Mouse (Mus musculus) liver, embryonic 11.5 days (tissue): ENCODE measurements around the gene Eps8l2. TPM values are rescaled to one million over a fixed set of nuclear protein-coding genes. Genes with fewer than 3 reads are reported as not detected.
A peak's percentile ranks its signal among the peaks of the same experiment; 100 is the strongest.

Experiments
- ATAC-seq: fragments of 200-750 bp; cut with Nextera tagmentation; replicated peaks from 2 replicates; pipeline ENCODE4 v1.8.0; 2017; ENCODE audit warnings: moderate number of reproducible peaks, mild to moderate bottlenecking, moderate TSS enrichment, moderate library complexity; ENCODE audit not compliant: low FRiP score
- DNase-seq: peaks from one replicate; pipeline ENCODE4 v3.0.0-alpha.2; 2017; ENCODE audit warnings: low spot score
- H3K27ac ChIP-seq: fragments of 300-500 bp; sonication (generic); 2 replicates; pipeline ENCODE4 v1.5.1; 2014; ENCODE audit warnings: mild to moderate bottlenecking, low read depth, low read length, control low read depth
- H3K27me3 ChIP-seq: fragments of 300-500 bp; sonication (generic); replicated peaks from 2 replicates; pipeline ENCODE4 v1.6.1; 2014; ENCODE audit warnings: low read length, mixed read lengths; ENCODE audit not compliant: control insufficient read depth, insufficient read depth
- H3K36me3 ChIP-seq: fragments of 300-500 bp; sonication (generic); 2 replicates; pipeline ENCODE4 v1.6.1; 2014; ENCODE audit warnings: mild to moderate bottlenecking, low read length, moderate library complexity, mixed read lengths; ENCODE audit not compliant: control insufficient read depth, insufficient read depth
- H3K4me1 ChIP-seq: fragments of 300-500 bp; sonication (generic); replicated peaks from 2 replicates; pipeline ENCODE4 v1.6.1; 2014; ENCODE audit warnings: low read length, mixed read lengths; ENCODE audit not compliant: control insufficient read depth, insufficient read depth
- H3K4me2 ChIP-seq: fragments of 300-500 bp; sonication (generic); 2 replicates; pipeline ENCODE4 v1.6.1; 2014; ENCODE audit warnings: mild to moderate bottlenecking, control low read depth, moderate library complexity
- H3K4me3 ChIP-seq: fragments of 300-500 bp; sonication (generic); 2 replicates; pipeline ENCODE4 v1.5.1; 2014; ENCODE audit warnings: low read depth, low read length, control low read depth
- H3K9ac ChIP-seq: fragments of 300-500 bp; sonication (generic); 2 replicates; pipeline ENCODE4 v1.6.1; 2014; ENCODE audit warnings: low read depth, low read length, control low read depth
- H3K9me3 ChIP-seq: fragments of 300-500 bp; sonication (generic); 2 replicates; pipeline ENCODE4 v1.6.1; 2016; ENCODE audit warnings: low read length, inconsistent platforms, mixed read lengths; ENCODE audit not compliant: control insufficient read depth
- WGBS: fragments of 180-500 bp; shearing (Covaris S2); extraction: QIAGEN DNeasy Blood & Tissue Kit; methylation state at CpG from one replicate; pipeline ENCODE4 v1.1.7; 2014; 5-methylcytosine and 5-hydroxymethylcytosine counted together
- polyA plus RNA-seq: library from polyadenylated mRNA; unstranded; fragments of >200 nt; fragmentation: Nextera tagmentation; extraction: Ambion mirVana; gene quantifications from 2 replicates; pipeline ENCODE4 v1.2.1, GENCODE M21; 2014

The Eps8l2 gene
- polyA plus RNA-seq, 1 experiment from 2014 or later, result 5.4 TPM

GRCm38 (mm10) chr7:141365049-141365445, 26.4 kb downstream of the Eps8l2 start:
- peak overlapping the region; percentile 65 for H3K27ac ChIP-seq

DNA sequence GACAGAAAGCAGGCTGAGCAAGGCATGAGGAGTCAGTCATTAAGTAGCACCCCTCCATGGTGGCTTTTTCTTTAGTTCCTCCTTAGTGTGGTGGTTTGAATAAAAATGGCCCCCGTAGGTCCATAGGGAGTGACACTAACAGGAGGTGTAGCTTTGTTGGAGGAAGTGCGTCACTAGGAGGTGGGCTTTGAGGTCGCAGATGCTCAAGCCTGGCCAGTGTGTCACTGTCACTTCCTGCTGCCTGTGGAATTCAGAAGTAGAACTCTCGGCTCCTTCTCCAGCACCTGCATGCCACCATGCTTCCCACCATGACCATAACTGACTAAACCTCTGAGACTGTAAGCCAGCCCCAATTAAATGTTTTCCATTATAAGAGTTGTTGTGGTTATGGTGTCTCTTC, 28.7 kb downstream of the Eps8l2 start:
- Histone ChIP-seq H3K27ac (no peak overlapping the region), H3K4me2 (no peak overlapping the region), H3K27me3 (no peaks in the 10 kb centered on the region), H3K4me3 (no peak overlapping the region), H3K4me1 (peaks cover 16% of the 10 kb centered on the region), H3K9me3 (no peaks in the 10 kb centered on the region), H3K36me3 (no peaks in the 10 kb centered on the region), H3K9ac (no peak overlapping the region)
- ATAC-seq (no peak), DNase-seq (no peak)
- 76% methylated on average over 4 of the region's 4 CpGs for WGBS

More at GRCm38 (mm10) chr7:141365049-141365445, 26.4 kb downstream of the Eps8l2 start:
- DNase-seq (no peak), ATAC-seq (no peak)
- Histone ChIP-seq H3K4me1 (peaks cover 16% of the 10 kb centered on the region), H3K36me3 (no peaks in the 10 kb centered on the region), H3K9me3 (no peaks in the 10 kb centered on the region), H3K27me3 (peaks cover 10% of the 10 kb centered on the region), H3K4me3 (no peak overlapping the region), H3K9ac (peak overlapping the region; percentile 42; the same call in 1 of the 2 replicates), H3K4me2 (peak overlapping the region; percentile 47)
- 71% methylated on average over 3 of the region's 3 CpGs for WGBS

GRCm38 (mm10) chr7:141369918-141370317, 31.2 kb downstream of the Eps8l2 start:
- Histone ChIP-seq H3K36me3 (no peaks in the 10 kb centered on the region), H3K27ac (no peak overlapping the region), H3K4me1 (peaks cover 5% of the 10 kb centered on the region; the same call in 1 of the 2 replicates), H3K4me3 (no peak overlapping the region), H3K9me3 (no peaks in the 10 kb centered on the region), H3K9ac (peak overlapping the region; percentile 4; the same call in 1 of the 2 replicates), H3K4me2 (no peak overlapping the region), H3K27me3 (no peaks in the 10 kb centered on the region)
- 62% methylated on average over 5 of the region's 5 CpGs for WGBS
- no peak for DNase-seq
- ATAC-seq, result no peak

GRCm38 (mm10) chr7:141371942-141372595, 33.4 kb downstream of the Eps8l2 start:
- Histone ChIP-seq H3K36me3 (no peaks in the 10 kb centered on the region), H3K4me2 (no peak overlapping the region), H3K4me3 (no peak overlapping the region), H3K27ac (no peak overlapping the region), H3K4me1 (peaks cover 3% of the 10 kb centered on the region; the same call in 1 of the 2 replicates), H3K9me3 (no peaks in the 10 kb centered on the region), H3K9ac (no peak overlapping the region), H3K27me3 (no peaks in the 10 kb centered on the region)
- no peak for ATAC-seq
- WGBS, result 48% methylated on average over 6 of the region's 6 CpGs
- DNase-seq, result no peak

- Histone ChIP-seq H3K4me3 (no peak overlapping the region), H3K9me3 (no peaks in the 10 kb centered on the region), H3K27me3 (no peaks in the 10 kb centered on the region), H3K4me1 (peaks cover 3% of the 10 kb centered on the region; the same call in 1 of the 2 replicates), H3K9ac (no peak overlapping the region), H3K27ac (no peak overlapping the region; the same call in 1 of the 2 replicates), H3K36me3 (no peaks in the 10 kb centered on the region), H3K4me2 (no peak overlapping the region)
- no peak for ATAC-seq
- DNase-seq, result no peak
- WGBS, result 81% methylated on average over 6 of the region's 6 CpGs
Measured at GRCm38 (mm10) chr7:141373611-141374010, 34.9 kb downstream of the Eps8l2 start.

GRCm38 (mm10) chr7:141374399-141374798, 35.7 kb downstream of the Eps8l2 start:
- Histone ChIP-seq H3K27me3 (no peaks in the 10 kb centered on the region), H3K9ac (no peak overlapping the region), H3K4me2 (no peak overlapping the region), H3K4me3 (no peak overlapping the region), H3K27ac (no peak overlapping the region), H3K4me1 (peaks cover 3% of the 10 kb centered on the region; the same call in 1 of the 2 replicates), H3K9me3 (no peaks in the 10 kb centered on the region), H3K36me3 (no peaks in the 10 kb centered on the region)
- ATAC-seq, result peak; percentile 51; the same call in 1 of the 2 replicates
- no peak for DNase-seq

GRCm38 (mm10) chr7:141379584-141379983, 40.9 kb downstream of the Eps8l2 start:
- 62% methylated on average over 4 of the region's 4 CpGs for WGBS
- no peak overlapping the region for H3K4me2 ChIP-seq
- no peak overlapping the region for H3K27ac ChIP-seq
- ATAC-seq (no peak), DNase-seq (no peak)
- H3K4me3 ChIP-seq, result no peak overlapping the region
- no peak overlapping the region for H3K9ac ChIP-seq
- H3K4me1 ChIP-seq, result no peaks in the 10 kb centered on the region; the same call in 1 of the 2 replicates
- 0 out of 2 replicates have a peak, but pooled peaks cover 2% of the 10 kb centered on the region for H3K27me3 ChIP-seq
- H3K36me3 ChIP-seq, result no peaks in the 10 kb centered on the region
- H3K9me3 ChIP-seq, result no peaks in the 10 kb centered on the region

GRCm38 (mm10) chr7:141381068-141381835, 42.6 kb downstream of the Eps8l2 start:
- 66% methylated on average over 4 of the region's 4 CpGs for WGBS
- no peak overlapping the region for H3K9ac ChIP-seq
- H3K4me3 ChIP-seq, result no peak overlapping the region
- DNase-seq, result no peak
- H3K9me3 ChIP-seq, result no peaks in the 10 kb centered on the region
- H3K36me3 ChIP-seq, result no peaks in the 10 kb centered on the region
- no peak for ATAC-seq
- H3K27ac ChIP-seq, result no peak overlapping the region
- H3K4me2 ChIP-seq, result no peak overlapping the region
- no peaks in the 10 kb centered on the region; the same call in 1 of the 2 replicates for H3K4me1 ChIP-seq
- H3K27me3 ChIP-seq, result 0 out of 2 replicates have a peak, but pooled peaks cover 2% of the 10 kb centered on the region
